In the genomic region with DNA sequence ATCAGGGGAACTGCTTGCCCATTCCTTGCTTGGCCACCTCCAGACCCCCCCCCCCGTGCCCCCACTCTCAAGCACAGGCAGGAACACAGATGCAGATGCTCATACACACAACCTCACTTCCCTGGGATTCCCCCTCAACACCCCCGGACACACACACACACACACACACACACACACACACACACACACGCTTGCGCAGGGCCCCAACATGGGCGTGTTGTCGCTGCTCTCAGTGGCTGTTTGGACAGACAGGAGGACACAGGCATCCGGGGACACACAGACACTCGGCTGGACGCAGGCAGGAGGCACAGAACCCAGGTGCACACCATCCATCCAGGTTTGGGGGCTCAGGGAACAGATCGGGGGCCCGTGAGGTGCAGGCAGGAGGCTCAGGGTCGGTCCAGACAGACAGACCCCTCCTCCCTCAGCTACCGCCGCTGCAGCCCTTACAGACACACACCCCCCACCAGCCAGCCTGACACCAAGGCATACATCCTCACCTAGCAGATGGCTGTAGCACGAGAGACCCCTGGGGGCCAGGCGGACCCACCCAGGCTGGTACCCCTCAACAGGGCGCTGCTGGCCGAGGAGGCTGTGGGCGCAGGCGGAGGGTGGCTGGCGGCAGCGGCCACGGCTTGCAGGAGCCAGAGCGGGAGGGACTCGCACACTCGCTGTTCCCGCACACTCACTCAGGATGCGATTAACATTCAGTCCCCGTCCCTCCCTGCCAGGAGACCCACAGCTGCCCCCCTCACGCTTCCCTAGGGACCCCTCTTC, we compare ENCODE assay signal across 8 mouse cellular contexts. TPM values are rescaled to one million over a fixed set of nuclear protein-coding genes. Genes with fewer than 3 reads are reported as not detected.
DNase-seq lines count a peak whose midpoint lies in the region; ATAC-seq and TF ChIP-seq lines count a peak whose summit lies in the region.

No protein-coding gene starts in this region.

- H3K27me3 ChIP-seq in cerebellum, adult 2 months (ENCODE audit: control insufficient read depth, insufficient read depth, low read length), result no peaks in the 10 kb centered on the region; the same call in 1 of the 2 replicates
- H3K27me3 ChIP-seq in lung, postnatal 0 days (replicated peaks; ENCODE audit: insufficient read depth, low read length), result peaks cover 27% of the 10 kb centered on the region; the same call in 1 of the 2 replicates
- H3K27me3 ChIP-seq in hindbrain, embryonic 12.5 days, result peaks cover 56% of the 10 kb centered on the region
- no peaks in the 10 kb centered on the region for H3K27me3 ChIP-seq in midbrain, postnatal 0 days (ENCODE audit: insufficient read depth, low read length)

- H3K4me1 ChIP-seq in cerebellum, adult 2 months (ENCODE audit: control insufficient read depth, insufficient read depth, low read length), result peaks cover 9% of the 10 kb centered on the region; the same call in 1 of the 2 replicates
- H3K4me1 ChIP-seq in lung, postnatal 0 days (ENCODE audit: insufficient read depth, low read depth, low read length), result peaks cover 13% of the 10 kb centered on the region
- H3K4me1 ChIP-seq in hindbrain, embryonic 12.5 days, result peaks cover 68% of the 10 kb centered on the region
- H3K4me1 ChIP-seq in midbrain, postnatal 0 days (ENCODE audit: insufficient read depth, low read length), result peaks cover 22% of the 10 kb centered on the region

- peak overlapping the region; percentile 45 for H3K4me3 ChIP-seq in cerebellum, adult 2 months (replicated peaks; ENCODE audit: insufficient read depth, low read depth, low read length)
- no peak overlapping the region for H3K4me3 ChIP-seq in lung, postnatal 0 days (ENCODE audit: low read depth, low read length)
- H3K4me3 ChIP-seq in hindbrain, embryonic 12.5 days, result peak overlapping the region; percentile 39
- peak overlapping the region; percentile 71 for H3K4me3 ChIP-seq in midbrain, postnatal 0 days (ENCODE audit: low read depth, low read length)

- H3K4me2 ChIP-seq in lung, postnatal 0 days (replicated peaks; ENCODE audit: low read depth, low read length), result peak overlapping the region; percentile 22
- peak overlapping the region; percentile 82 for H3K4me2 ChIP-seq in hindbrain, embryonic 12.5 days (replicated peaks)
- H3K4me2 ChIP-seq in midbrain, postnatal 0 days (ENCODE audit: low read depth, low read length, poor library complexity, severe bottlenecking), result peak overlapping the region; percentile 88

- H3K9ac ChIP-seq in lung, postnatal 0 days (replicated peaks; ENCODE audit: low read depth), result no peak overlapping the region
- H3K9ac ChIP-seq in hindbrain, embryonic 12.5 days, result peak overlapping the region; percentile 67
- H3K9ac ChIP-seq in midbrain, postnatal 0 days (replicated peaks; ENCODE audit: low read length, poor library complexity, severe bottlenecking), result peak overlapping the region; percentile 91

- no peak for DNase-seq in cerebellum, adult 2 months
- DNase-seq in cerebellum, adult 11 months, result no peak
- no peak for DNase-seq in lung, postnatal 0 days (ENCODE audit: low spot score)
- DNase-seq in lung, adult 18-20 months, result no peak
- DNase-seq in midbrain, postnatal 0 days (ENCODE audit: low spot score), result peak; percentile 48
- DNase-seq in urinary bladder, postnatal 14 days (ENCODE audit: low spot score), result no peak
- no peak for DNase-seq in testis, postnatal 10 days (ENCODE audit: low spot score)

- TF ChIP-seq POLR2A in cerebellum, adult 2 months (IDR thresholded peaks at IDR 0.05; ENCODE audit: borderline replicate concordance, insufficient read depth, low read length), result no peak

- ATAC-seq in lung, postnatal 0 days, result no peak
- 0 out of 2 replicates have a peak, but pooled peaks have one; percentile 4 for ATAC-seq in hindbrain, embryonic 12.5 days (ENCODE audit: low FRiP score)
- ATAC-seq in midbrain, postnatal 0 days (ENCODE audit: low FRiP score), result no peak

- H3K36me3 ChIP-seq in lung, postnatal 0 days (ENCODE audit: insufficient read depth, low read length), result peaks cover 1% of the 10 kb centered on the region; the same call in 1 of the 2 replicates
- peaks cover 11% of the 10 kb centered on the region; the same call in 1 of the 2 replicates for H3K36me3 ChIP-seq in hindbrain, embryonic 12.5 days
- H3K36me3 ChIP-seq in midbrain, postnatal 0 days (ENCODE audit: insufficient read depth, low read length), result peaks cover 6% of the 10 kb centered on the region

- no peak for TF ChIP-seq EP300 in lung, postnatal 0 days (IDR thresholded peaks at IDR 0.05)

- no peak for TF ChIP-seq CTCF in cerebellum, adult 2 months (IDR thresholded peaks at IDR 0.05; ENCODE audit: borderline replicate concordance, insufficient read depth, low read depth, low read length)
- TF ChIP-seq CTCF in lung, postnatal 0 days (IDR thresholded peaks at IDR 0.05), result no peak
- TF ChIP-seq CTCF in midbrain, postnatal 0 days (IDR thresholded peaks at IDR 0.05), result peak; percentile 12; the same call in 1 of the 2 replicates

- 2% methylated on average over 30 of the region's 30 CpGs for WGBS in cerebellum, adult 2 months
- WGBS in lung, postnatal 0 days, result 4% methylated on average over 26 of the region's 30 CpGs
- WGBS in hindbrain, embryonic 12.5 days, result 3% methylated on average over 30 of the region's 30 CpGs
- WGBS in midbrain, postnatal 0 days, result 1% methylated on average over 30 of the region's 30 CpGs

- no peaks in the 10 kb centered on the region for H3K9me3 ChIP-seq in lung, postnatal 0 days (ENCODE audit: low read length)
- no peaks in the 10 kb centered on the region for H3K9me3 ChIP-seq in hindbrain, embryonic 12.5 days (replicated peaks)
- H3K9me3 ChIP-seq in midbrain, postnatal 0 days (ENCODE audit: low read length), result no peaks in the 10 kb centered on the region

- H3K27ac ChIP-seq in cerebellum, adult 2 months (ENCODE audit: insufficient read depth, low read length), result peak overlapping the region; percentile 37; the same call in 1 of the 2 replicates
- no peak overlapping the region for H3K27ac ChIP-seq in lung, postnatal 0 days (ENCODE audit: low read length)
- peak overlapping the region; percentile 55; the same call in 1 of the 2 replicates for H3K27ac ChIP-seq in hindbrain, embryonic 12.5 days
- H3K27ac ChIP-seq in midbrain, postnatal 0 days (ENCODE audit: low read depth, low read length), result peak overlapping the region; percentile 70

RNA-seq across cellular contexts. Expression of gene Kdelr1, which starts 2.1 kb away (rescaled TPM):
- 99.9 and 106 TPM in 2 replicates for polyA plus RNA-seq in cerebellum, adult 2 months (2012; rRNA removed)
- polyA plus RNA-seq in lung, postnatal 0 days (2015; fragmentation: Nextera tagmentation; extraction: Ambion mirVana), result 56.2 and 57.3 TPM in 2 replicates
- polyA plus RNA-seq in hindbrain, embryonic 12.5 days (2016; fragmentation: Nextera tagmentation; extraction: Ambion mirVana), result 43.5 and 45.6 TPM in 2 replicates
- 170 and 207 TPM in 2 replicates for total RNA-seq in midbrain, postnatal 0 days (2014; rRNA removed)
- polyA plus RNA-seq in midbrain, postnatal 0 days (2015; fragmentation: Nextera tagmentation; extraction: Ambion mirVana), result 52.0 and 54.8 TPM in 2 replicates

RNA-seq across cellular contexts. Expression of gene Grin2d, which starts 7.7 kb away (rescaled TPM):
- 14.9 and 16.4 TPM in 2 replicates for polyA plus RNA-seq in cerebellum, adult 2 months (2012; rRNA removed)
- polyA plus RNA-seq in lung, postnatal 0 days (2015; fragmentation: Nextera tagmentation; extraction: Ambion mirVana), result 0.62 and 0.75 TPM in 2 replicates
- 1.6 TPM in 2 replicates for polyA plus RNA-seq in hindbrain, embryonic 12.5 days (2016; fragmentation: Nextera tagmentation; extraction: Ambion mirVana)
- 51.6 and 51.7 TPM in 2 replicates for total RNA-seq in midbrain, postnatal 0 days (2014; rRNA removed)
- polyA plus RNA-seq in midbrain, postnatal 0 days (2015; fragmentation: Nextera tagmentation; extraction: Ambion mirVana), result 5.4 and 6.6 TPM in 2 replicates

RNA-seq across cellular contexts. Expression of gene Syngr4, which starts 26.0 kb away (rescaled TPM):
- polyA plus RNA-seq in cerebellum, adult 2 months (2012; rRNA removed), result not detected in 2 replicates
- polyA plus RNA-seq in lung, postnatal 0 days (2015; fragmentation: Nextera tagmentation; extraction: Ambion mirVana), result 0.14 and 0.23 TPM in 2 replicates
- 0.52 TPM in 1 of 2 replicates, not detected in the other for polyA plus RNA-seq in hindbrain, embryonic 12.5 days (2016; fragmentation: Nextera tagmentation; extraction: Ambion mirVana)
- total RNA-seq in midbrain, postnatal 0 days (2014; rRNA removed), result 0.38 TPM in 1 of 2 replicates, not detected in the other
- polyA plus RNA-seq in midbrain, postnatal 0 days (2015; fragmentation: Nextera tagmentation; extraction: Ambion mirVana), result 0.25 and 0.30 TPM in 2 replicates

RNA-seq across cellular contexts. Expression of gene Tmem143, which starts 26.3 kb away (rescaled TPM):
- 42.0 and 46.5 TPM in 2 replicates for polyA plus RNA-seq in cerebellum, adult 2 months (2012; rRNA removed)
- 3.9 and 4.1 TPM in 2 replicates for polyA plus RNA-seq in lung, postnatal 0 days (2015; fragmentation: Nextera tagmentation; extraction: Ambion mirVana)
- 3.4 and 5.2 TPM in 2 replicates for polyA plus RNA-seq in hindbrain, embryonic 12.5 days (2016; fragmentation: Nextera tagmentation; extraction: Ambion mirVana)
- 27.4 and 41.6 TPM in 2 replicates for total RNA-seq in midbrain, postnatal 0 days (2014; rRNA removed)
- 5.5 and 5.6 TPM in 2 replicates for polyA plus RNA-seq in midbrain, postnatal 0 days (2015; fragmentation: Nextera tagmentation; extraction: Ambion mirVana)

RNA-seq across cellular contexts. Expression of gene Grwd1, which starts 39.7 kb away (rescaled TPM):
- polyA plus RNA-seq in cerebellum, adult 2 months (2012; rRNA removed), result 14.9 and 15.5 TPM in 2 replicates
- 14.8 and 15.1 TPM in 2 replicates for polyA plus RNA-seq in lung, postnatal 0 days (2015; fragmentation: Nextera tagmentation; extraction: Ambion mirVana)
- polyA plus RNA-seq in hindbrain, embryonic 12.5 days (2016; fragmentation: Nextera tagmentation; extraction: Ambion mirVana), result 43.2 and 45.8 TPM in 2 replicates
- 31.3 and 34.2 TPM in 2 replicates for total RNA-seq in midbrain, postnatal 0 days (2014; rRNA removed)
- 48.7 and 52.9 TPM in 2 replicates for polyA plus RNA-seq in midbrain, postnatal 0 days (2015; fragmentation: Nextera tagmentation; extraction: Ambion mirVana)

Comparison
In these comparisons a context has a peak if more than half of its experiments do, and no peak if none do; other contexts are left out.
1. H3K4me2 ChIP-seq: peak in every context shown above with its lines; median percentile 88 in midbrain, postnatal 0 days; 82 in hindbrain, embryonic 12.5 days; 22 in lung, postnatal 0 days.